Mouse (Mus musculus) megakaryocyte, embryonic 14.5 days (primary cell): ENCODE results near the gene Gm43552.

Experiments used
- FLI1 ChIP-seq: IDR thresholded peaks from 2 replicates; pipeline ENCODE4 v1.6.1; 2012; ENCODE audit warnings: low read length, inconsistent platforms, mixed read lengths
- GATA1 ChIP-seq: IDR thresholded peaks from 3 replicates; pipeline ENCODE4 v1.6.1; 2012; ENCODE audit warnings: mixed read lengths, low read length, inconsistent platforms, borderline replicate concordance

- TF ChIP-seq GATA1 (no peak), FLI1 (no peak)
These were observed 592 bp downstream of the Gm43552 start for GRCm38 (mm10) chr5:65491767-65492715.
